Mouse (Mus musculus): ENCODE measurements around the gene Mmp28. TPM values are rescaled to one million over a fixed set of nuclear protein-coding genes. Genes with fewer than 3 reads are reported as not detected.
A peak's percentile ranks its signal among the peaks of the same experiment; 100 is the strongest.

Mmp28 gene
- polyA plus RNA-seq (2012; ENCODE audit: insufficient read depth, insufficient read length, missing spikeins): 5.4 and 6.6 TPM in 2 replicates

GRCm38 (mm10) chr11:83462711-83463244, at the start of gene Mmp28:
Gene Mmp28, minus strand, starts transcription at chr11:83463071.
- Histone ChIP-seq H3K4me3 (ENCODE audit: insufficient read depth, low read depth, low read length) (peak within 1 kb of the TSS; percentile 81), H3K27ac (replicated peaks; ENCODE audit: low read depth, low read length) (peak within 1 kb of the TSS; percentile 70), H3K4me1 (ENCODE audit: control insufficient read depth, insufficient read depth, insufficient read length, low read length) (peaks cover 26% of the 10 kb centered on the region)

DNA sequence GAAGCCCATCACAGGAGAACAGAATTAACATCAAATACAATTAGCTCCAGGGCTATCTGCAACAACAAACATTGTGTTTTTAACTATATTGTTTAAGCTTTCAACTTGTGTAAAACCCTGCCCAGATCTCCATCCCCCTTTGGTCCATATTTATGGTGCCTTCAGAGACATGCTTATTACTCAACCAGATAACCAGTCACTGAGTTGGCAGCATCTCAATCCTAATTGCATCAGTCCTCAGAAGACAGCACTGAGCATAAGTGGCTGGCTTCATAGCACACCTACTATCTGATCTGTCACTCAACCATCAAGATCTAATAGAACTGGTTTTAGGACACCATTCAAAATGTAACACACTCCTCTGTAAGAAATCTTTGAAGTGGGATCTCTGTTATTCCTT, 46.6 kb upstream of the Mmp28 start:
- Histone ChIP-seq H3K4me3 (ENCODE audit: insufficient read depth, low read depth, low read length) (no peak overlapping the region), H3K27ac (replicated peaks; ENCODE audit: low read depth, low read length) (no peak overlapping the region), H3K4me1 (ENCODE audit: control insufficient read depth, insufficient read depth, insufficient read length, low read length) (no peaks in the 10 kb centered on the region)

- H3K4me3 ChIP-seq (ENCODE audit: insufficient read depth, low read depth, low read length): no peak overlapping the region
- H3K27ac ChIP-seq (replicated peaks; ENCODE audit: low read depth, low read length): no peak overlapping the region
- no peaks in the 10 kb centered on the region for H3K4me1 ChIP-seq (ENCODE audit: control insufficient read depth, insufficient read depth, insufficient read length, low read length)
Measured at GRCm38 (mm10) chr11:83504308-83504707, 41.4 kb upstream of the Mmp28 start.

- Histone ChIP-seq H3K27ac (replicated peaks; ENCODE audit: low read depth, low read length) (no peak overlapping the region), H3K4me1 (ENCODE audit: control insufficient read depth, insufficient read depth, insufficient read length, low read length) (no peaks in the 10 kb centered on the region), H3K4me3 (ENCODE audit: insufficient read depth, low read depth, low read length) (no peak overlapping the region)
Measured at GRCm38 (mm10) chr11:83495571-83495970, 32.7 kb upstream of the Mmp28 start.

DNA sequence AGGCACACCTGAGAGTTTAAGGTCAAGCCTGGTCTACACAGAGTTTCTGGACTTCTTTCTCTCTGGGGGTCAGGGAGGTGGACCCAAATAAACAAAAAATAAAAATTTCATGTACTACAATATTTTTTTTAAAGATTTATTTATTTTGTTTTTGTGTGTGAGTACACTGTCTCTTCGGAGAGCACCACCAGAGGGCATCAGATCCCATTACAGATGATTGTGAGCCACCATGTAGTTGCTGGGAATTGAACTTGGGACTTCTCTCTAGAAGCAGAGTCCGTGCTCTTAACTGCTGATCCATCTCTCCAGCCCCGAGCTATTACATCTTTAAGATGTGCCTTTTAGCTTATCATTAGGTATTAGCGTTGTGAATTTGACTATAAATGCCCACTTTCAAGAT, 28.6 kb upstream of the Mmp28 start:
- no peaks in the 10 kb centered on the region for H3K4me1 ChIP-seq (ENCODE audit: control insufficient read depth, insufficient read depth, insufficient read length, low read length)
- H3K4me3 ChIP-seq (ENCODE audit: insufficient read depth, low read depth, low read length): no peak overlapping the region
- no peak overlapping the region for H3K27ac ChIP-seq (replicated peaks; ENCODE audit: low read depth, low read length)

DNA sequence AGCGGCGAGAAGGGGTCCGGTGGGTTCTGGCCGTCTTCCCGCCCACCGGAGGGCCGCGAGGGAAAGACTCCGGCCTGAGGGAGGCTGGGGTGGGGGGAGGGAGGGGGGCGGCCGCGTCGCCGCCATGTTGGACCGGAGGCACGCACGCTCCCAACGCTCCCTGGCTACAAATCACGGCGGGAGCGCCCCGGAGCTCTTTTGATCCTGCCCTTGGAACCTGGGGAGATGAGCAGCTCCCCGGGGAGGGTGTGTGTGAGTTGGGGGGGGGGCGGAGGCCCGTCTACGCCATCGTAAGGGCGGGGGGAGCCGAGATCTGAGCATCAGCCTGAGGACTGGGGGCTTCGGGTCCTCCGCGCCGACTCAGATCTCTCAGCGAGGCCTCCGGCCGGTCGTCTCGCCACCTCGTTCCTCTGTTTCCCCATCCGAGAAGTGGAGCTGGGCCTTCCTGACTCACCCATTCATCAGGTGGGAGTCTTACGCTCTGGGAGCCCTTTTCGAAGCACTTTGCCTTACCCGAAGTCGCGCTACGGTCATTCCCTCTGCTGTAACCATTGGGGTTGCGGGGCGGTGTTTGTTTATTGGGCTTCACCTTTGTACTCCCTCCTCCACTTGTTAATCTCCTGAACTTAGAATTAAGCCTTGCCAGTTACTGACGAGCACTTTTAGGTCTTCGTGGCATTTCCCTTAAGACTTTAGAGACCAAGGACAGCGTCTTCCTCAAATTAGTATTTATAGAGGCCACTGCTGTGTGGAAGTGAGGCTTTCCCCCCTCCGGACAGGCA, 10.6 kb upstream of the Mmp28 start:
- H3K27ac ChIP-seq (replicated peaks; ENCODE audit: low read depth, low read length): peak overlapping the region; percentile 80
- peaks cover 4% of the 10 kb centered on the region; the same call in 1 of the 2 replicates for H3K4me1 ChIP-seq (ENCODE audit: control insufficient read depth, insufficient read depth, insufficient read length, low read length)
- peak overlapping the region; percentile 85 for H3K4me3 ChIP-seq (ENCODE audit: insufficient read depth, low read depth, low read length)

GRCm38 (mm10) chr11:83472324-83473234, 9.7 kb upstream of the Mmp28 start, which contains the start of gene Taf15:
Gene Taf15, plus strand, starts transcription at chr11:83473086.
- Histone ChIP-seq H3K27ac (replicated peaks; ENCODE audit: low read depth, low read length) (peak within 1 kb of the TSS; percentile 92), H3K4me1 (ENCODE audit: control insufficient read depth, insufficient read depth, insufficient read length, low read length) (peaks cover 4% of the 10 kb centered on the region; the same call in 1 of the 2 replicates), H3K4me3 (ENCODE audit: insufficient read depth, low read depth, low read length) (peak within 1 kb of the TSS; percentile 85)

GRCm38 (mm10) chr11:83471766-83472165, 8.9 kb upstream of the Mmp28 start:
- Histone ChIP-seq H3K4me1 (ENCODE audit: control insufficient read depth, insufficient read depth, insufficient read length, low read length) (peaks cover 10% of the 10 kb centered on the region), H3K27ac (replicated peaks; ENCODE audit: low read depth, low read length) (peak overlapping the region; percentile 92; the same call in 1 of the 2 replicates), H3K4me3 (ENCODE audit: insufficient read depth, low read depth, low read length) (no peak overlapping the region)

GRCm38 (mm10) chr11:83468765-83469164, 5.9 kb upstream of the Mmp28 start:
- Histone ChIP-seq H3K4me1 (ENCODE audit: control insufficient read depth, insufficient read depth, insufficient read length, low read length) (peaks cover 11% of the 10 kb centered on the region), H3K27ac (replicated peaks; ENCODE audit: low read depth, low read length) (no peak overlapping the region), H3K4me3 (ENCODE audit: insufficient read depth, low read depth, low read length) (no peak overlapping the region)

- peaks cover 11% of the 10 kb centered on the region for H3K4me1 ChIP-seq (ENCODE audit: control insufficient read depth, insufficient read depth, insufficient read length, low read length)
- peak overlapping the region; percentile 42 for H3K27ac ChIP-seq (replicated peaks; ENCODE audit: low read depth, low read length)
- H3K4me3 ChIP-seq (ENCODE audit: insufficient read depth, low read depth, low read length): no peak overlapping the region
Measured at GRCm38 (mm10) chr11:83467120-83467652, 4.3 kb upstream of the Mmp28 start.

- H3K27ac ChIP-seq (replicated peaks; ENCODE audit: low read depth, low read length): 0 out of 2 replicates have a peak overlapping the region, but pooled peaks have one; percentile 1
- H3K4me1 ChIP-seq (ENCODE audit: control insufficient read depth, insufficient read depth, insufficient read length, low read length): peaks cover 11% of the 10 kb centered on the region
- H3K4me3 ChIP-seq (ENCODE audit: insufficient read depth, low read depth, low read length): no peak overlapping the region
Measured at GRCm38 (mm10) chr11:83465976-83466375, 3.1 kb upstream of the Mmp28 start.

DNA sequence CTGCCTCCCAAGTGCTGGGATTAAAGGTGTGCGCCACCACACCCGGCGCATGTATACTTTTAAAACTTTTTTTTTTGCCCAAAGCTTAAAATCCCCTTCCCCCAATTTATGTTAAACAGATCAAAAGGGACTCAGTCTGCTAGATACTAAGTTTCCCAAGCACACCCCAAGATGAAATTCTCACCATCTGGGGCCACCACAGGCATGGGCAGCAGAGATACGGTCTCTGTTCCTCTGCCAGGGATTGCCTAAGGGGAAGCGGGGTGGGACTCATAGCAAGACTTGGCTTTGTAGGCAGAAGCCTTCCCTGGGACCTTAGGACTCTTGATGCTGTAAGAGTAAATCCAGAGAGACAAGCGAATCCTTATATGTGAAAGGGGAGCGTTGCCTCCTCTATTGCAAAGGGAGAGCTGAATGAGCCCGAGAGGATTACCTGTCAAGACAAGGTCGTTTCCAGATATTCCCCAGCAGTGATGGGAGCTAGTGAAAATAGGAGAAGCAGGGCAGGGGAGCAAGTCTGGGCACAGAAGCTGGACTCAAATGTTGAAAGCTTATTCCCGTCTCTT, 1.3 kb downstream of the Mmp28 start:
- Histone ChIP-seq H3K4me3 (ENCODE audit: insufficient read depth, low read depth, low read length) (peak overlapping the region; percentile 81), H3K27ac (replicated peaks; ENCODE audit: low read depth, low read length) (0 out of 2 replicates have a peak overlapping the region, but pooled peaks have one; percentile 9), H3K4me1 (ENCODE audit: control insufficient read depth, insufficient read depth, insufficient read length, low read length) (peaks cover 29% of the 10 kb centered on the region)

DNA sequence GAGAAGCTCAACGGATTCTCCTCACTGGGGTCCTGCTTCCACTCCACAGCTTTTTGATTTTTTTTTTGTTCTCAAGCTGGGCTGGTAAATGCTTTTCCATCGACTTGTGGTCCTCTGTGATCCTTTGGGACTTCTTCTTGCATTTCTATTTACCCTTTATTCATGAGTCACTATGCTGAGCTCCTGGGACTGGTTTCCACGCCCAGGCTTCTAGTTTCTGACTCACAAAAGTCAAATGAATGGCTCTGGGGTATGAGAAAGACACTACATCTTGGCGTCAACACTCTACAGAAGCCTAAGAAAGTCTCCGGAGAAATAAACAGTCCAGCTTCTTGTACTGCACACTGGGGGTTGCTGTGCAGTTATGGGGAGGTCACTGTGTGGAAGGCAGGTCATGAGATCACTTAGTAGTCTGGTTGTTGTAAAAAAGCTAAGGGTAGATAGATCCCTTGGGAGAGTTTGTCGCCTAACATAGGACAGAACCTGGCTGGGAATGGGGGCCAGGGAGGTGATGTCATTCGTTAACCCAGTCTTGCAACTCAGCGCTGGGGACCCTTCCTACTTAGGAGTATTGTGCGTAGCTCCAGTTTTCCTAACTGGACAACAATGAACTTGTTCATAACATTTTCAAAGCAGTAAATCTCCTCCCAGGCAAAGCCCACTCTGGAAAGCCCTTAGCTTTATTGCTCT, 4.8 kb downstream of the Mmp28 start:
- Histone ChIP-seq H3K27ac (replicated peaks; ENCODE audit: low read depth, low read length) (peak overlapping the region; percentile 43), H3K4me3 (ENCODE audit: insufficient read depth, low read depth, low read length) (no peak overlapping the region), H3K4me1 (ENCODE audit: control insufficient read depth, insufficient read depth, insufficient read length, low read length) (peaks cover 47% of the 10 kb centered on the region)

DNA sequence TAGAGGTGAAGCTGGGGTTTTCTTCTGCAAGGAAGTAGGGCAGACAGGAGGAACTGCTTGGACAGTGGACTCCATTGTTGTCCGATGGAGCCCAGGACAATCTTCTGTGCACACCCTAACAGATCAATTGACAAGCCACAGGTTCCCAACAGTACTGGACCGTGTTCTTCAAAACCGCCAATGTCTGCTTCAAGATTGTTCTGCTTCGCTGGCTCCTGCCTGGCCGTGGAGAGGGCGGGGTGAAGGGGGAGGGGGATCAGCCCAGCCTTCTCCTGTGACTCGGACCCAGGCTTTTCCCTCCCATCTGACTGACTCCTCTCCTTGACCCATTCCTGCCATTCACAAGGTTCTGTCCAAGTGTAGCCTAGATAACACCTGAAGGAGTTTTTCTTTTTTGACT, 5.6 kb downstream of the Mmp28 start:
- peaks cover 52% of the 10 kb centered on the region for H3K4me1 ChIP-seq (ENCODE audit: control insufficient read depth, insufficient read depth, insufficient read length, low read length)
- no peak overlapping the region for H3K27ac ChIP-seq (replicated peaks; ENCODE audit: low read depth, low read length)
- no peak overlapping the region for H3K4me3 ChIP-seq (ENCODE audit: insufficient read depth, low read depth, low read length)
